Mouse (Mus musculus) adrenal gland, postnatal 25 days (tissue): ENCODE measurements around the gene Upf1. TPM values are rescaled to one million over a fixed set of nuclear protein-coding genes. Genes with fewer than 3 reads are reported as not detected.
A peak's percentile ranks its signal among the peaks of the same experiment; 100 is the strongest.

ENCODE experiments used
- DNase-seq: peaks from one replicate; pipeline ENCODE4 v3.0.0; 2021; ENCODE audit warnings: mixed read lengths
- total RNA-seq: library from RNA; stranded (reverse); gene quantifications from 2 replicates; pipeline ENCODE4 v1.2.3, GENCODE M21; 2021

Upf1 gene
- total RNA-seq, 1 experiment from 2014 or later: 71.3 TPM

GRCm38 (mm10) chr8:70323716-70324115 lies 29.4 kb downstream of the Upf1 start:
- DNase-seq: no peak

- no peak for DNase-seq
These were observed 35.2 kb downstream of the Upf1 start for GRCm38 (mm10) chr8:70317872-70318271.

- DNase-seq: peak; percentile 41
These were observed 36.3 kb downstream of the Upf1 start for GRCm38 (mm10) chr8:70316511-70317504.

GRCm38 (mm10) chr8:70315624-70316510 lies 37.2 kb downstream of the Upf1 start, which contains the start of gene Cers1:
Gene Cers1, plus strand, starts transcription at chr8:70315775.
- peak; percentile 69 for DNase-seq

- DNase-seq: peak; percentile 42
These were observed 39.7 kb downstream of the Upf1 start for GRCm38 (mm10) chr8:70313399-70313798.

- DNase-seq: no peak
These were observed 43.8 kb downstream of the Upf1 start for GRCm38 (mm10) chr8:70309311-70309710.

- DNase-seq: no peak
These were observed 50.2 kb downstream of the Upf1 start for GRCm38 (mm10) chr8:70302901-70303300.

GRCm38 (mm10) chr8:70302358-70302890 lies 50.7 kb downstream of the Upf1 start, which contains the start of the genes Ddx49 and Cope:
Gene Ddx49, minus strand, starts transcription at chr8:70302489.
Gene Cope, plus strand, starts transcription at chr8:70302518.
- peak; percentile 93 for DNase-seq

- DNase-seq: no peak
These were observed 52.2 kb downstream of the Upf1 start for GRCm38 (mm10) chr8:70300881-70301280.

GRCm38 (mm10) chr8:70293988-70294405 lies 59.1 kb downstream of the Upf1 start:
- DNase-seq: no peak

GRCm38 (mm10) chr8:70286737-70287136 lies 66.3 kb downstream of the Upf1 start:
- no peak for DNase-seq

- DNase-seq: no peak
These were observed 67.8 kb downstream of the Upf1 start for GRCm38 (mm10) chr8:70285304-70285703.

GRCm38 (mm10) chr8:70284421-70284820 lies 68.7 kb downstream of the Upf1 start:
- DNase-seq: no peak

GRCm38 (mm10) chr8:70283136-70284077 lies 69.7 kb downstream of the Upf1 start:
- DNase-seq: peak; percentile 41

- DNase-seq: peak; percentile 91
These were observed 70.4 kb downstream of the Upf1 start, which contains the start of gene Homer3 for GRCm38 (mm10) chr8:70282603-70283135. Gene Homer3, plus strand, starts transcription at chr8:70282827.

Other genes starting within 250 kb of the Upf1 start
- 0.29 and 0.30 TPM in 2 replicates for gene Ncan, start 232.4 kb downstream of the Upf1 start, total RNA-seq
- gene Nr2c2ap, start 221.9 kb downstream of the Upf1 start, total RNA-seq: 21.1 and 21.3 TPM in 2 replicates
- 14.6 and 17.6 TPM in 2 replicates for gene Rfxank, start 214.1 kb downstream of the Upf1 start, total RNA-seq
- 70.3 and 71.8 TPM in 2 replicates for gene Borcs8, start 213.8 kb downstream of the Upf1 start, total RNA-seq
- gene Mef2b, start 213.6 kb downstream of the Upf1 start, total RNA-seq: 0.79 TPM in 1 of 2 replicates, not detected in the other
- gene Tmem161a, start 180.9 kb downstream of the Upf1 start, total RNA-seq: 55.6 and 76.6 TPM in 2 replicates
- 57.7 and 65.6 TPM in 2 replicates for gene Slc25a42, start 141.0 kb downstream of the Upf1 start, total RNA-seq
- 45.2 and 50.7 TPM in 2 replicates for gene Sugp2, start 119.1 kb downstream of the Upf1 start, total RNA-seq
- 11.3 and 20.8 TPM in 2 replicates for gene Armc6, start 118.8 kb downstream of the Upf1 start, total RNA-seq
- gene Homer3, start 70.5 kb downstream of the Upf1 start, total RNA-seq: 20.2 and 23.0 TPM in 2 replicates
- 50.1 and 64.7 TPM in 2 replicates for gene Ddx49, start 50.8 kb downstream of the Upf1 start, total RNA-seq
- 184 and 238 TPM in 2 replicates for gene Cope, start 50.8 kb downstream of the Upf1 start, total RNA-seq
- gene Cers1, start 37.5 kb downstream of the Upf1 start, total RNA-seq: 2.9 and 3.4 TPM in 2 replicates
- 2.0 TPM in 1 of 2 replicates, not detected in the other for gene Gdf1, start 23.5 kb downstream of the Upf1 start, total RNA-seq
- 0.27 TPM in 1 of 2 replicates, not detected in the other for gene Comp, start 20.3 kb upstream of the Upf1 start, total RNA-seq
- 23.9 and 28.8 TPM in 2 replicates for gene Crtc1, start 86.3 kb upstream of the Upf1 start, total RNA-seq
- 22.3 and 24.9 TPM in 2 replicates for gene Klhl26, start 123.7 kb upstream of the Upf1 start, total RNA-seq
- 10.1 and 10.2 TPM in 2 replicates for gene Tmem59l, start 134.1 kb upstream of the Upf1 start, total RNA-seq
- gene Crlf1, start 139.9 kb upstream of the Upf1 start, total RNA-seq: 0.18 TPM in 1 of 2 replicates, not detected in the other
- 141 and 158 TPM in 2 replicates for gene Rex1bd, start 153.5 kb upstream of the Upf1 start, total RNA-seq
- 1,380 and 1,587 TPM in 2 replicates for gene Uba52, start 157.5 kb upstream of the Upf1 start, total RNA-seq
- gene Fkbp8, start 174.4 kb upstream of the Upf1 start, total RNA-seq: 361 and 404 TPM in 2 replicates
- 68.9 and 85.4 TPM in 2 replicates for gene Kxd1, start 174.7 kb upstream of the Upf1 start, total RNA-seq
- 24.3 and 29.8 TPM in 2 replicates for gene Ell, start 186.2 kb upstream of the Upf1 start, total RNA-seq
- gene Isyna1, start 241.1 kb upstream of the Upf1 start, total RNA-seq: 89.7 and 101 TPM in 2 replicates